Mouse (Mus musculus): ENCODE measurements around the gene Amigo2.
"Not testable (repeated sequence)": the region's sequence is repeated elsewhere in the genome, so short reads cannot be mapped to it uniquely, and the experiment has no call there.

Amigo2 gene

DNA sequence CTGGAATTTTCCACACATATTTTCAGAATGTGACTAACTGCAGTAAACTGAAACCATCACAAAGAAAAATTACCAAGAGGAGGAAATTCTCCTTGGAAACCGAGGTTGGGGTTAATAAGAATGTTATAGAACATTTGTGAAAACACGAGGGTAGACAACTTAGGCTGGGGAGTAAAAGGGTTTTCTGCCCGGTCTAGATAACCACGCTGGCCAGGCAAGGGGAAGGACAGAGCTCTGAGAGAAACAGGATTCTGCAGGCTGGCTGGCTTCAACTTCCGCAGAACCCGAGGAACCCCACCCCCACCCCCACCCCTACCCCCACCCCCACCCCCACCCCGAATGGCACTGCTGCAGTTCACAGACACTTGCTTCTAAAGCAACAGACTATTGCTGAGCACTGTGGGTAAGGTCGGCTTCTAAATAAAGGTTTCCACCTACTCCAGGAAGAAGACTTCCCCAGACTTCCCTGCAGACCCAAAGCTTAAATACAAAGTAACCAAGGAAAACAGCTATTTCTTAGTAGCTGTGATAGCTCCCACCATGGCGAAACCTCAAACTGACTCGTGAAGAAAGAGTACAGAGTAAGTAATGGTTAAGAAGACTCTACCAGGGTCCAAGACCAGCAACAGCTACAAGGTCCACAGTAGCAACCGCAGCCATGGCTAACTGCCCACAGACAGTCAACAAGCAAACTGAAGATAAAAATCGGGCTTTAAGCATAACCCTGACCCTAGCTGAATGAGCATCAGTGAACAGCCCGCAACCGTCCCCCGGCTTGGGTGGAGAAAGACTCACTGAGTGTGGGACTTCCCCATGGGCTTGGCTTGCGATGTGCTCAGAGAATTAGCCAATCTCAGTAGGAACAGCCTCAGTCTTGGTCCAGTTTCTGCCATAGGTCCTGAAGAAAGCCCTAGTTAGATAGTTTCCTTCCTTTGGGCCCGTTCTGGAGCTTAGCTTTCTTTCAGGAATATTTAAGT lies 34.3 kb downstream of the Amigo2 start:
- no peak for DNase-seq

DNA sequence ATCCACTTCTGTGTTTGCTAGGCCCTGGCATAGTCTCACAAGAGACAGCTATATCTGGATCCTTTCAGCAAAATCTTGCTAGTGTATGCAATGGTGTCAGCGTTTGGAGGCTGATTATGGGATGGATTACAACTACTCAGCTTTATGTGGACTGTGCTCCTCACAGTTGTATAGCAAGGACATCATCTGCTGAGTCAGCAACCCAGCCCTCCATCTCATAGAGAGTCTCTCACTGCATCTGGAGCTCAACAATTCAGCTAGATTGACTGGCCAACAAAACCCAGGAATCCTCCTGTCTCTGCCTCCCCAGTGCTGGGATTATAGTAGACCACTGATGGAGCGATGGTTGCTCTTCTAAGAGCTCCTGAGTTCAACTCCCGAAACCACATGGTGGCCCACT lies 37.3 kb downstream of the Amigo2 start:
- not testable (repeated sequence) for DNase-seq

- DNase-seq = no peak
These were observed 40.6 kb downstream of the Amigo2 start for GRCm38 (mm10) chr15:97206506-97206905.

- no peak for DNase-seq
These were observed 41.3 kb downstream of the Amigo2 start for GRCm38 (mm10) chr15:97205776-97206175.

- no peak for DNase-seq
These were observed 42.2 kb downstream of the Amigo2 start for GRCm38 (mm10) chr15:97204889-97205288.

DNA sequence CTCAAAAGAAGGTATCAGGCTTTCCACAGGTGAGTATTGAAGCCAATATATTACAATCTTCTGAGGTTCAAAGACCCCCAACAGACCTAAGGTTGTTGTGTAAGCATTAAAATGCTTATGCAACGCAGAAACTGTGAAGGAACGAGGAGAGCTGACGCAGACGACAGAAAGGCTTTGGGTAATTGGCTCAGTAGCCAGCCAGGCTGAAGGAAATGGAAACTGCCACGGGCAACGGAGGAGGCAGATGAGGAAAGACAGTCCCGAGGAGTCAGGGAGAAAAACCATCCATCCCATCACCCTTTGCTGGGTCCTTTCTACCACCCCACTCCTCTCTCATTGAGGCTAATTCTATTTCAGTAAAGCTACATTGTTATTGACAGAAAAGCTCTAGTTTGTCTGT lies 50.4 kb downstream of the Amigo2 start:
- DNase-seq = no peak

DNA sequence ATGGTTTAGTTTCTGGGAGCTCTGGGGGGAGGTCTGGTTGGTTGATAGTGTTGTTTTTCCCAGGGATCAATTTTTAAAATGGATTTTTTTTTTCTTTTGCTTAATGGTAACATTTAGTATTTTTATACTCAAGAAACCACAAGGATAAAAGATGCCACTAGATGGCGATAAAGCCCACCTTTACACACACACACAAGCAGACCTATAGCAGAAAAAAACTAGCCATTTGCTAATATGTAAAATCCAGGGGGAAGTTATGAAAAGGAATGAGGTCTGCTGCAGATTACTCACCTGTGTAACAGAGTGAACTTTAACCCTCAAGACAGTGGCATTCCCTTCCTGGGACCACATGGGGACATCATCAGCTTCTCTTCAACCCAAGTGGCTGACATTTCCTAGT lies 51.5 kb downstream of the Amigo2 start:
- peak; percentile 82 for DNase-seq
